Mouse (Mus musculus) heart, adult 2 months (tissue): Measurements from ENCODE around the gene Ugt1a6a.

Experiments
- CTCF ChIP-seq: fragments of 200-600 bp; IDR thresholded peaks from 2 replicates; pipeline ENCODE4 v1.8.1; 2022; ENCODE audit warnings: antibody characterized with exemption, mild to moderate bottlenecking, moderate library complexity
- POLR2A ChIP-seq: fragments of 200-500 bp; IDR thresholded peaks from 2 replicates; pipeline ENCODE4 v1.6.1; 2011; ENCODE audit warnings: mild to moderate bottlenecking, low read depth, low read length, control low read depth; ENCODE audit not compliant: insufficient read depth

DNA sequence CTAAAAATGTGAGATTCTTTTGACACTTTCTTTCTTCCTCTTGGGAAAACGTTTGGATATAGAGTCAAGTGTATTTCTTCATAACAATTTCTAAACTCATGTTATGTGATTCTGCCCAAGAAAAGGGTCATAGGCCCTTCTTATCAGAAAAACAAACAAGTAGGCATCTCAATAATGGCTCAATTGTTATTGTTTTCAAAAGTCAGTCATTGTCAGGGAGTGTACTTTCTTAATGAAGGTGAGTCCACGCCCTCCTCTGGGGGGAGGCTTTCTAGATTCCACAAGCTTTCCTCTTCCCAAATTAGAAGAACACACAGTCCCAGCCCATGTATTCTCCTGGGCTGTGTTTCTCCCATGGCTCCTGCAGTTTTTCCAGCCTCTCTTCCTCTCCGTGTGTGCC is 47.1 kb upstream of the Ugt1a6a start, which contains the start of gene Ugt1a8:
- TF ChIP-seq CTCF (no peak), POLR2A (no peak)
